Mouse (Mus musculus): ENCODE data around the gene Chchd1.

Chchd1 gene

DNA sequence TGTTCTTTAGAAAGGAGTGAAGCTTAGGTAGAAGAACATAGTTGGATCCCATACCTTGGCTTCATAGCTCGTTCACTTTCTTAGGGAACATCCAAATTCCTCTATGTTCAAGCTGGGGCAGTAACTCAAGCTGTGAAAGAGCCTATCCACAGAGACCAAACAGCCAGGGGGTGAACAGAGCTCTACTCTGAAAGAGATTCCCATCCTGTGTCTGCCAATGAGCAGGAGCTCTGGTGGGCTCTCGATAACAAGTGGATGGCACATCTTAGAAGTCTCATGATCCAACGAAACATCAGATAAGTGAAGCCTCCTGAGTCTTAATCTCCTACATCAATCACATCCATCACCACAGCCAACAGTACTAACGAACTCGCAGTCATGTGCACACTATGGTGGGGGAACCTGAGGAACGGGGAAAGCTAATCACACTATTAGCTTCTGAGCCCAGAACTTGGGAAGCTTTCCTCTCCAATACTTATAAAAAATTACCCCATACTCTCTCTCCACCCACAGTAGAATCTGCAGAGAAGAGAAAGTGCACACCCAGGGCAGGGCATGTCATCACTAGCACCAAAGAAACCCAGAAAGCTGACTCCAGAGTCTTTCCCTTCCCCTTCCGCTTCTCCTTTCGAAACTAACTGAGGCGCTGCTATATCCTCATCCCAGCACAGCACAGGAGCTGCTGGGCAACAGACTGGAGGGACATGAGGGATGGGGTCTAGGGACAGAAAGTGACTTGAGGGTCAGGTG is 28.2 kb downstream of the Chchd1 start:
- no peak for DNase-seq

DNA sequence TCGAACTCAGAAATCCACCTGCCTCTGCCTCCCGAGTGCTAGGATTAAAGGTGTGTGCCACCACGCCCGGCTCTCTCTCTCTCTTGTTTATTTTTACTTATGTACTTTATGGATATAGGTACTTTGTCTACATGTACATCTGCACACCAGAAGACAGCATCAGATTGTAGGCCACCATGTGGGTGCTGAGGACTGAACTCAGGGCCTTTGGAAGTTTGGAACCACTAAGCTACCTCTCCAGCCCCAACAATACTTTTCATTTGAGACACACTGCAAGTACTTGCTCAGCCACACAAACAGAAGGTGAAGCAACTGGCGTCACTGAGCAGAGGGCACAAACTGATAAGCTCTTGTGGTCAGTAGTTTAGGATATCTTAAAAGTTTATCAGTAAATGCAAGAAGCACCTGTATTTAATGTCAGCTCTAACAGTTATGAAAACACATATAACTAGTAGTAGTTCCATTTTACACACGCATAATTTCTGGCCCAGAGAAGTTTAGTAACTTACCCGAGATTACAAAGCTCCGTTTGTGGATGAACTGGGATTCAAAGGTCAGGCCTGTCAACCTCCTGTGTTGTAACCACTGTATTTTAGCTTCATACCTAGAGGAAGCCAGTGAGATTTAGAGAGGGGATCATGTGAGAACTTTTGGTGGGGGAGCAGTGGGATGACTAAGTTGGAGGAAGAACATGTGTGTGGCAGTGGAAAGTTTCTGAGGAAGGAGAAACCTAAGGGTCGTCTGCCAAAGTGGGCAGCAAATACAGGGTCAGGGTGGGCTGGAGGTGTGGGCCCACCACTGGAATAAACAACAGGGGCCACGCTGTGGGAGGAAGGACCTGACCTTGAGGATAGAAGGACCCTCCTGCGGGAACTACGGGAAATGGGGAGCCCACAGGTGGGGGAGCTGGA is 30.5 kb downstream of the Chchd1 start:
- no peak for DNase-seq

DNA sequence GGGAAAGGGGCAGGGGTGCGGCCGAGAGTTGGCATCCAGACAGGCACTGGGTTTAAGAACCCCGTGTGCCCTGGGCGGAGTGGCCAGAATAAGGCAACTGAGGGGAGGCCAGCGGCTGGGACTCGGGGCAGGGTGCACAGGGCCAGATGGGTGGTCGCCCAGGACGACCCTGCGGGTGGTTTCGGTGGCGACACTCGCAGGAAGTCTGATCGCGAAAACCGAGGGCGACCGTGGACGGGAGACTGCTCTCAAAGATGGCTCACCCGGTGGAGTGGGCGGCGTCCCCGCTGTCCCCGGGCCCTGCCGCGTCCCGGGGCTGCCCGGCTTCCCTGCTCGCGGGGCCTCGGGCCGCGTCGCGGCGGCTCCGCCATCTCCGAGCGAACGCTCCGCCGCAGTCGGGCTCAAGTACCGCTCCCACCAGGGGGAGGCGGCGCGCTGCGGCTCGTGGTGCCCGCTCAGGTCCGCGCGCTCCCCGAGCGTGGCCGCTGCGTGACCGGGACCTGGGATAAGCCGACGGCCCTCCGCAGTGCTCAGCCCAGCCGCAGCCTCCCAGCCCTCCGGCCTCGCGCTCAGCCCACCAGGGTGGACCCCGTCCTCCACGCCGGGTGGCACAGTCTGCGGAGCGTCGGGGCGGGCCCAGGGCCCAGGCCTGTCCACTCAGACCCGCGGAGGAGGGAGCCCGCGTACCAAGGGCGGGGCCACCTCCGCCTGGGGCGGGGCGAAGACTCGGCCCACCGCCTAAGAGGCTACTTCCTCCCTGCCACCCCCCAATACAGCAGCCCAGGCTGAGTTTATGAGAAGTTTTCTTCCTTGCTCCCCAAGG is 31.4 kb downstream of the Chchd1 start, which contains the start of gene Ndst2:
Gene Ndst2, minus strand, starts transcription at position 611 of the 823 bp plus-strand sequence.
- peak; percentile 78 for DNase-seq

GRCm38 (mm10) chr14:20735052-20735451 is 32.2 kb downstream of the Chchd1 start:
- DNase-seq: no peak

DNA sequence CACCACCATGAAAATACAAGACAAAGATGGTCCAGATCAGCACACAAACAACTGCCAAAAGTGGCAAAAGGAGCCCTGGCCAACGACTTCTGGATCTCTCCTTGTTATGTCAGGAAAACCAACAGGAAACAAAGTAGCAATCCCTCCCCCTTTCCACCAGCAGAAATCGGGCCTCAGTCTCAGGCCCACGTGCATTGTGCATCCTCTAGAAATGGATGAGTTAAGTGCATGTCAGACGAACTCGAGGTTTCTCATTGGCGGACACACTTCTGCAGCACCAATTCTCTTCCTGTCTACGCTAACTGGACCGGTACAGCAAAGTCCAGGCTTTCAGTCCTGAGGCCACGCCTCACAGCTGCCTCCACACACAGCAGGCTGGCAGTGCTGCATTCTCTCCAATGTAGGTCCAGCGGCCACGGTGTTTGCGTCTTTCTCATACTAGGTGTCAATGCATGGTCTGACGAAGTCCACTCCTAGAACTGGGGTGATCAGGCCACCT is 33.1 kb downstream of the Chchd1 start:
- DNase-seq: no peak

DNA sequence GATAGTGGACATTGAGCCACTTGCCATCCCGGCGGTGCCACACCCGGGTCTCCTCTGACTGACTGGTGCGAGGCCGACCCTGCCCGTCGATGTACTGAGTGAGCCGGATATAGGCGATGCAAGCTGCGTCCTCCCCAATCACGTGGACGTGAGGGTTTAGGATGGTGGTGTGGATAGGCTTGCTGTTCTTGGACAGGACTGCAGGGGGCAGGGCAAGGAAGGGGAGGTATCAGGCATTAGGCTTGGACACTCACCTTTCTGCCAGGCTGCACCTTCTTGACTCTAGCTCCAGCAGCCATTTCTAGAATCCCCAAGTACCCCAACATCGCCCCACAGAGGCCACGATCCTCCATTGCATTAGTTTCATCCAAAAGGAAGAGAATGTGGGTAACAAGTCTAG is 34.5 kb downstream of the Chchd1 start:
- peak; percentile 49 for DNase-seq

GRCm38 (mm10) chr14:20738511-20738910 is 35.7 kb downstream of the Chchd1 start:
- DNase-seq: no peak

DNA sequence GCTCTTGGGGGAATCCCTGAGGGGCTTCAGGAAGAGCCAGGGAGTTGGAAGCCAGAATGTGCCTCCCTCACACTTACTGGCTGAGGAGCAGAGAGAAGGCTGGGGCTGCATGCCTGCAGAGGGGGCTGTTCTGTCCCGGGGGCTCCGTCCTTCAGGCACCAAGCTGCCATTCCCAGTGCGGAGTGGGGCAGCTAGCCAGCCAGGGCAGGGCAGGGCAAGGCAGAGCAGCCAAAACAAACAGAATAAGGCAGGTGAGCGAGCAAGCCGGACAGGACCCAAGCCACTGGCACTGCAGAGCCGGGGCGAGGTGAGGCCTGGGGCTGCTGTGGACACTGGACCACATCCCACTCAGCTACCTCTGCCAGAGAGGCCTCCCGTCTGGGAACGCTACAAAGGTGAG is 38.5 kb downstream of the Chchd1 start:
- no peak for DNase-seq

GRCm38 (mm10) chr14:20743614-20744013 is 40.8 kb downstream of the Chchd1 start:
- DNase-seq: no peak

GRCm38 (mm10) chr14:20746935-20747334 is 44.1 kb downstream of the Chchd1 start:
- no peak for DNase-seq

- no peak for DNase-seq
Observed at GRCm38 (mm10) chr14:20748388-20748787, 45.6 kb downstream of the Chchd1 start.

GRCm38 (mm10) chr14:20749494-20750051 is 46.8 kb downstream of the Chchd1 start:
- no peak for DNase-seq

GRCm38 (mm10) chr14:20750503-20750902 is 47.7 kb downstream of the Chchd1 start:
- no peak for DNase-seq

GRCm38 (mm10) chr14:20753792-20754191 is 51.0 kb downstream of the Chchd1 start:
- no peak for DNase-seq

All from right cerebral cortex, postnatal 14 days (tissue).